Mouse (Mus musculus): Measurements from ENCODE around the gene Pum2. TPM values are rescaled to one million over a fixed set of nuclear protein-coding genes. Genes with fewer than 3 reads are reported as not detected.
"Not testable (repeated sequence)": the region's sequence is repeated elsewhere in the genome, so short reads cannot be mapped to it uniquely, and the experiment has no call there.

Pum2 gene
- 100 to 1,000 TPM; 122 to 133 TPM for total RNA-seq (2021)
- long read RNA-seq, experiment 1, full-length matches to known transcripts, result 7 of 18 reads
- long read RNA-seq, experiment 1, partial matches to known transcripts, result 8 of 18 reads
- long read RNA-seq, experiment 1, other reads (novel, unspliced or antisense), result 3 of 18 reads
- long read RNA-seq, experiment 2, full-length matches to known transcripts, result 2 of 15 reads
- long read RNA-seq, experiment 2, partial matches to known transcripts, result 12 of 15 reads
- long read RNA-seq, experiment 2, other reads (novel, unspliced or antisense), result 1 of 15 reads

DNA sequence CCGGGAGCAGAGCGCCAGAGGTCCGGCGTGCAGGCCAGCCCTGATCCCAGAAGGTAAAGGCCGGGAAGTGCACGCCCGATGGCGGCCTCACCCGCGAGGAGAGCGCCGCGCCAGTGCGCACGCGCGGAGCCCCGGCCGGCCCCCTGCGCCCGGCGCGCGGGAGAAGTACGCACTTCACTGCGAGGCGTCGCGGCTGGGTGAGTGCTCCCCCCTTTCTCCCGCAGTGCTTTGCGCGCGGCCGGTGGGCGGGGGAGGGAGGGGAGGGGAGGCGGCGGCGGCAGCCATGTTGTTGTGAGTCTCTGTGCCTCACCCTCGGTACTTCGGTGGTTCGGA is at the start of gene Pum2:
Gene Pum2, plus strand, starts transcription at position 161 of the 333 bp plus-strand sequence.
- intact Hi-C loops (cut with DNase I), result loop anchor here (5.0 kb wide), 1 partner anchor 37 kb away; no protein-coding TSS in a partner anchor
- peak; percentile 95 to 98 for DNase-seq

DNA sequence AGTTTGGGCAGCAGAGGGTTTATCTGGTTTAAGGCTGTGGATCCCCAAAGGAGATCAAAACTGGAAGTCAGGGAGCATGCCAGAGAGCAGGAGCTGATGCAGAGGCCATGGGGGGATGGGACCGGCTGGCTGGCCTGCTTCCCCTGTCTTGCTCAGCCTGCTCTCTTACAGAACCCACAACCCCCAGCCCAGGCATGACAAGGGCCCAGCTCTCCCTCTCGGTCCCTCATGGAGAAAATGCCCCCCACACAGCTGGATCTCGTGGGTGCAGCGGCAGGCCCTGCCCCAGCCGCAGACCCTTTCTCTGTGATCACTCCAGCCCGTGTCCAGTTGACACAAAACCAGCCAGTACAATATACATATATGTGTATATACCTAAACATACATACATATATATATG is 44.4 kb upstream of the Pum2 start:
- intact Hi-C loops (cut with DNase I), result no loop called here
- no peak for DNase-seq

DNA sequence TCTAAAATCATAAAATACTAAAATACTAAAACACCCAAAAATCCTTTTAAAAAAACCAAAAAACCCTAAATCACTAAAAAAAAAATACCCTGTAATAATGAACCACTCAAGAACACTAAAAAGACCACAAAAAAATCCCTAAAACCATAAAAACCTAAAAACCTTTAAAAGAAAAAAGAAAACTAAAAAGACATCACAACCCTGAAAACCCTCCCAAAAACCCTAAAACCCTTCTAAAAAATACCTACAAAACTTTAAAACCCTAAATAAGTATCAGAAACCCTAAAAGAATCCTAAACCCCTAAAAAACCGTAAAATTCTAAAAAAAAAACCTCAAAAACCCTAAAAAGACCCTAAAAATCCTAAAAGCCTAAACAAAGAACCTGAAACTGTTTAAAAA is 42.2 kb upstream of the Pum2 start:
- intact Hi-C loops (cut with DNase I), result no loop called here
- DNase-seq, result no peak

DNA sequence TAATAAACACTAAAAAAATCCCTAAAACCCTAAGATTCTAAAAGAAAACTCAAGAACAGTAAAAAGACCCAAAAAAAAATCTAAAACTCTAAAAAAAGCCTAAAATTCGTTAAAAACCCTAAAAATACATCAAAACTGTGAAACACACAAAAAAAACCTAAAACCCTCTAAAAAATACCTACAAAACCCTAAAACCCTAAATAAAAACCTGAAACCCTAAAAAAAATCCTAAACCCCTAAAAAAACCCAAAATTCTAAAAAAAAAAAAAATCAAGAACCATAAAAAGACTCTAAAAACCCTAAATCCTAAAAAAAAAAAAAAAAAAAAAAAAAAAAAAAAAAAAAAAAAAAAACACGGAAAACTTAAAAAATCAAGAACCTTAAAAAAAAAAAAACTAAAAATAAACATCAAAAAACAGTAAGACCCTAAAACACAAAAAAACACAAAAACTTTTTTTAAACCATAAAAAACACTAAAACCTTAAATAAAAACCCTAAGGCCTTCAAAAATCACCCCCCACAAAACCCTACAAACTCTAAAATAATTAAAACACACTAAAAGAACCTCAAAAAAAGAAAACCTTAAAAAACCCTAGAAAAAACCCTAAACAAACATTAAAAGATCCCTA is 41.1 kb upstream of the Pum2 start:
- no peak for DNase-seq
- intact Hi-C loops (cut with DNase I), result no loop called here

DNA sequence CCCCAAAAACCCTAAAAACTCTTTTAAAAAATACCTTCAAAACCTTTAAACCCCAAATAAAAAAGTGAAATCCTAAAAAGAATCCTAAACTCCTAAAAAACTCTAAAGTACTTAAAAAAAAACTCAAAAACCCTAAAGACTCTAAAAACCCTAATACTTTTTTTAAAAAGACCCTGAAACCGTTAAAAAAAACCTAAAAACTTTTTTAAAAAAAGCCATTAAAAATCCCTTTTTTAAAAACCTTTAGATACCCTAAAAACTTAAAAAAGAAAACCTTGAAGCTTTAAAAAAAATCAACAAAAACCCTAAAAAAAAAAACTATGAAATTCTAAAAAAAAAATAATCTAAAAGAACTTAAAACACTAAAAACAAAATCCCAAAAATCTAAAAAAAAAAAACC is 39.6 kb upstream of the Pum2 start:
- intact Hi-C loops (cut with DNase I), result no loop called here
- no peak for DNase-seq

DNA sequence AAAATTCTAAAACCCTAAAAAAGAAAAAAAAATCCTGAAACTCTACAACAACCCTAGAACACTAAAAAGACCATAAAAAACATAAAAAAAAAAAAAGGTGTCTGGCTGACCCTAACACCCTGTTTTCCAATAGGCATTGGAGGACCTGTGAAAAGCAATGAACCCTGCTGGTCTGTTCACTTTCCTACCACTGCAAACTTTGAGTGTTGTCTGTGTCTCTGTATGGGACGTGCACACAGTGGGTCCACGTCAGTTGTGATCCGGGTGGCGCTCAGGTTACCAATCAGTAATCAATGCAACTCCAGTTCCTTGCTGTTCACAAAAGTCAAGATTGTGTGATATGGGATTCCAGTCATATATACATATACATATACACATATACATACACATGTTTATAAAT is 38.4 kb upstream of the Pum2 start:
- intact Hi-C loops (cut with DNase I), result loop anchor here (5.0 kb wide), 2 partner anchors 37 to 62 kb away; partner anchors contain the start of gene Pum2
- DNase-seq, result no peak

DNA sequence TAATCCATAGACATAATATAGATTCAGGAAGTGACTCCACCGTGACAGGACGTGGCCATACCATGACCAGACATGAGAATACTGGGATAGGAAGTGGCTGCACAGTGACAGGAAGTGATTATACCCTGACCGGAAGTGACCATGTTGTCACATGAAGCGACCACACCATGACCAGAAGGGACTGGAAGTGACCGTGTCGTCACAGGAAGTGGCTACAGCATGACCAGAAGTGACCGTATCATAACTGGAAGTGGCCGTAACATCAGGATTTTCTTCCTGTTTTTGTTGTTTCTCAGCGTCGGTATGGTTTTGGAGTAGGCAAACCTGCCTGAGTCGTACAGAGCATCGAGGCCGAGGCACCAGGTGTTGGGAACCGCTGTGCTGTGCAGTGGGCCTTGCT is 37.0 kb upstream of the Pum2 start:
- intact Hi-C loops (cut with DNase I), result loop anchor here (5.0 kb wide), 2 partner anchors 35 to 60 kb away; partner anchors contain the start of gene Pum2

DNA sequence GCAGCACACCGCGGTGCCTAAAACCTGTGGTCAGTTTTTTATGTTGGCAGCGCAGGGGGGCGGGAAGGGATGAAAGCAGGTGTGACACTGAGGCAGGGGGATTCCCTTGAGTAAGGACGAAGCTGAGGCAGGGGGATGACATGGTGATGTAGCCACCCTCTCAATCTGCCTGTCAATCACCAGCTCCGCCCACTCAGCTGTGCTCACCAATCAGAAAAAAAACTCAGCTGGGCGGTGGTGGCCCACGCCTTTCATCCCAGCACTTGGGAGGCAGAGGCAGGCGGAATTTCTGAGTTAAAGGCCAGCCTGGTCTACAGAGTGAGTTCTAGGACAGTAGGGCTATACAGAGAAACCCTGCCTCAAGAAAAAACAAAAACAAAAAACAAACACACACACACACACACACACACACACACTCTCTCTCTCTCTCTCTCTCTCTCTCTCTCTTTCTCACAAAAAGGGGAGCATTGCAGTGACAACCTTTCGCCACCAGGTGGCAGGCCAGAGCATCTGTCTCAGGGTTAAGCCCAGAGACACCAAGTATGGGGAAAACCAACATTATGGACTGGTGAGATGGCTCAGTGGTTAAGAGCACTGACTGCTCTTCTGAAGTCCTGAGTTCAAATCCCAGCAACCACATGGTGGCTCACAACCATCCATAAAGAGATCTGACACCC is 35.4 kb upstream of the Pum2 start:
- peak; percentile 81 to 89 for DNase-seq
- intact Hi-C loops (cut with DNase I), result loop anchor here (5.0 kb wide), 2 partner anchors 34 to 59 kb away; partner anchors contain the start of gene Pum2

More for the DNA sequence above, 37.0 kb upstream of the Pum2 start:
- DNase-seq, result no peak

DNA sequence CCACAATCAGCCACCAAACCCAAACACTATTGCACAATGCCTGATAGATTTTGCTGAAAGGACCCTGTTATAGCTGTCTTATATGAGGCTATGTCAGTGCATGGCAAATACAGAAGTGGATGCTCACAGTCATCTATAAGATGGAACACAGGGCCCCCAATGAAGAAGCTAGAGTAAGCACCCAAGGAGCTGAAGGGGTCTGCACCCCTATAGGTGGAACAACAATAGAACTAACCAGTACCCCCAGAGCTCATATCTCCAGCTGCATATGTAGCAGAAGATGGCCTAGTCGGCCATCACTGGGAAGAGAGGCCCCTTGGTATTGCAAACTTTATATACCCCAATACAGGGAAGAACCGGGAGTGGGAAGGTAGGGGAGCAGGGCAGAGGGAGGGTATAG is 33.7 kb upstream of the Pum2 start:
- DNase-seq, result not testable (repeated sequence)
- intact Hi-C loops (cut with DNase I), result loop anchor here (5.0 to 10.0 kb wide), 4 partner anchors 245 to 387 kb away; partner anchors contain the start of gene Ttc32

DNA sequence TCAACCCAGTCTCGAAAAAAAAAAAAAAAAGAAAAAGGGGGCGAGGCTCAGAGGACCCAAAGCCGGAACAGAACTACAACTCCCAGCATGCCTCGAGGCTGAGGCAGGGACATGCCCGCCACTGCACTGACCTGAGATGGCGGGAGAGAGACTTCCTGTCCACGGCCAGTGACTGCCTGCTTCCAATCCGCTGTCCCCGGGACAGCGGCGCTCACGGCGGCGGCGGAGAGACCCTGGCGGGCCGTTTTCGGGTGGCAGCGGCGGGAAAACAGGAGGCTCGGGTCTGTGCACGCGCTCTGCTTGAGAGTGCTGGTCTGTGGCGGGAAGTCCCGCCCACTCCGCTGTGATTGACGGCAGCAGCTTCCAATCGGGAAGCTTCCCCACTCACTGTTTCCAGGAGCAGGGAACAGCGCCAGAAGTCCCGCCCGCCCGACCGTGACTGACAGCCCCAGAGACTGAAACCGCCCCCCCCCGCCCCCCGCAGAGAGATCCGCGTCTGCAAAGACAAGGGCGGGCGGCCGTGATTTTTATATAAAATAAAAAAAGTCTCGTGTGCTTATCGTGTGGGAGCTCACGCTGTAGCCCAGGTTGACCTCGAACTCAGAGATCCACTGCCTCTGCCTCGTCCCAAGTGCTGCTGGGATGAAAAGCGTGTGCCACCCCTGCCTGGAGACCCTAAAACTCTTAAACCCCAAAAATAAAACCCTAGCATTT is 33.1 kb upstream of the Pum2 start:
- DNase-seq, result peak; percentile 99
- intact Hi-C loops (cut with DNase I), result loop anchor here (5.0 to 10.0 kb wide), 4 partner anchors 244 to 386 kb away; partner anchors contain the start of gene Ttc32

DNA sequence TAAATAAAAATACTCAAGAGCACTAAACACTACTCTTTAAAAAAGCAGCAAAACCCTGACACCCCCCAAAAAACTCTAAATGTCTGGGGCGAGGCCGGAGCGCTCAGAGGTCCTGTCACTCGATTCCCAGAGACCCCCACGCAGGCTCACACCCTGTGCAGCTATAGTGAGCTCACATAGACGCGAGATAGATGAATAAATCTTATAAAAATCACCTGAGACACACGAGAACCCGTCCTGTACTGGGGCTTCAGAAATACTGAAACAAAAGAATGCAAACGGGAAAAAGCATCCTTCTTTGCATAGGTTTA is 32.6 kb upstream of the Pum2 start:
- intact Hi-C loops (cut with DNase I), result loop anchor here (5.0 to 10.0 kb wide), 4 partner anchors 243 to 386 kb away; partner anchors contain the start of gene Ttc32
- DNase-seq, result peak in 1 of 2 experiments; percentile 16

DNA sequence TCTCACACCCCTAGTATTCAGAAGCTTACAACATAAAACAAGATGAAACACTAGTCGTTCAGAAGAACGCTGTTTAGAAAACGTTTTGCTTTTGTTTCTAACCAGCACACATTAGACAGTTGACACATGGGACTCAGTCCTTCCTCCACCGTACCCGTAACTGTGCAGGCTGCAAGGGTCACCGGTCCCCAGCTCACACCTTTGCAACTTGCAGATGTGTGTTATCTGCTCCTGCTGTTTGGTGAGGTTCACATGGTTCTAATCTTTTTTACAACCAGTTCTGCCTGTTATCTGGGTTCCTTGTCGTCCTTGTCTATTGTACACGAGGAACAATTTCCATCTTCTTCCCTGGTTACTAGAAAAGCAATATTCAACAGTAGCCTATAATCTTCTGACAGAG is 25.7 kb upstream of the Pum2 start:
- not testable (repeated sequence) for DNase-seq
- intact Hi-C loops (cut with DNase I), result loop anchor here (10.0 kb wide), 2 partner anchors 237 to 323 kb away; no protein-coding TSS in a partner anchor

DNA sequence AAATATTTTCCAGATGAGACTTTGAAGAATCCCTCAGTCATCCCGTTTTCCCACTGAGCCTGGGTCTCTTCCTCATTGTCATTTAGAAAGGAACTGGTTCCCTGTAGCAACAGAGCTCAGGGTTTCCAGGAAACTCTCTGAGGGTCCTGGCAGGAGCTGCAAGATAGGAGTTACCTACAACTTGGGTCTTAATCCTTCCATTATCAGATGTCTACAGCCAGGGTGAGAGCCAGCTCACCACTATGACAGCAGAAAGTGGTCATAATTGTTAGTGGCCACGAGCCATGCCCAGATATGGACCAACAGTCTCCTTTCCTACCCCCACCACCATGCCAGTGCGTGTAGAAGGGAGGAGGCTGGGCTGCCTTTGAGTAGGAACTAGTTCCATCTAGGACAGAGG is 23.9 kb upstream of the Pum2 start:
- DNase-seq; intact Hi-C loops (cut with DNase I): not testable (repeated sequence)

DNA sequence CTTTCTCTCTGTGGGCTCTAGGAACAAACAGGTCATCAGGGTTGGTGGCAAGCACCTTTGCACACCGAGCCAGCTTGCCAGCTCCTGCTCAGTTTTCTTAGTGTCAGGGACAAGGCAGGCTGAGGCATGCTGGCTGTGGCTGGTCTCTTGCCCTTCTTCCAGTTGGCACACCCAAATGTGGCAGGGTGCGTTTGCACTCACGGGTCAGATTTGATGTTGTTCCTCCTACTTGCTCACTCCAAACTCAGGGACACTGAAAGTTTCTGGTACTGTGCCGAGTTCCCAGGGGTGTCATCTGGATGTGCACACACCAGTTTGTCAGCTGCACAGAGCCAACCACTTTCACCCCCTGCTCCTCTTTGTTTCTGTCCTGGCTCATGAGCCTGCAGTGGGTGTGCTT is 17.3 kb upstream of the Pum2 start:
- intact Hi-C loops (cut with DNase I), result no loop called here
- no peak for DNase-seq

DNA sequence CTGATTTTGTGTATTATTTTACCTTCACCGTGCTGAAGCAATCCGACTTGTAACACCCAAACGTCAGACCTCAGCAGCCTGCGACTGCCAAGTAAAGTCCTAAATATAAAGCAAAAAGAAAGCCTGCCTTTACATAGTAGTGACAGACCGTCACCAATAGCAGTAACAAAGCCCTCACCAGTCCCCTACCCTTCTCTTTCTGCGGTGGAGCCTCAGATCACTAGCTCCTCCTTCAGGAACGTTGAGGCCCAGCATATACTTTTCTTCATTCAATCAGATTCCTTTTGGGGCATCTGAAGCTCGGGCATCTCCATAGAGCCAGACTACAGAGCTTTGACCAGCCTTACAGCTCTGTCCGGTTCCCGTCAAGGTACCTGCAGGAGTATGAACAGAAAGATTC is 16.8 kb upstream of the Pum2 start:
- DNase-seq, result no peak
- intact Hi-C loops (cut with DNase I), result no loop called here

DNA sequence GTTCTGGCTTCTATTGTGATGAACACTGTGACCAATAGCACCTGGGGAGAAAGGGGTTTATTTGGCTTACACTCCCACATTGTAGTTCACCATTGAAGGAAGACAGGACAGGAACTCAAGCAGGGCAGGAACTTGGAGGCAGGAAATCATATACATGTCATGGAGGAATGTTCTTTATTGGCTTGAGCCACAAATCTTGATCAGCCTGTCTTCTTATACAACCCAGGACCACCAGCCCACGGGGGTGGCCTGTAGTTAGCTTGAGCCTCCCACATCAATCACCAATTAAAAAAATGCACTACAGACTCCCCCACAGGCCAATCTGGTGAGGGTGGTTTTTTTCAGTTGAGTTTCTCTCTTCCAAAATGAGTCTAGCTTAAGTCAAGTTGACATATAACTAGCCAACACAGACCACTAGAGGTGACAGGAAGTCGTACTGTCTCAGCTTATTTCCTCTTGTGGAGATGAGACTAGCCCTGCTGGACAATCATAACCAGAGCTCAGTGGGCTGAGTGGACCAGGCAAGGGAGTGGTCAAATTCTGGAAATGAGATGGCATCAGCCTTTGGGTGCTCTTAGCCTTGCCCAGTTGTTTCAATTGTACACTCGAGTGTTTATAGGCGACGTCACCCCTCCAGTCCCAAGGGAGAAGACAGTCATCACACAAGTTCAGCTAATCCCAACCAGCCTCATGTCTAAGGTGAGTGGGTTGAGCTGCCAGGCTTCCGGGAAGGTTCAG is 16.1 kb upstream of the Pum2 start:
- no peak for DNase-seq
- intact Hi-C loops (cut with DNase I), result no loop called here

DNA sequence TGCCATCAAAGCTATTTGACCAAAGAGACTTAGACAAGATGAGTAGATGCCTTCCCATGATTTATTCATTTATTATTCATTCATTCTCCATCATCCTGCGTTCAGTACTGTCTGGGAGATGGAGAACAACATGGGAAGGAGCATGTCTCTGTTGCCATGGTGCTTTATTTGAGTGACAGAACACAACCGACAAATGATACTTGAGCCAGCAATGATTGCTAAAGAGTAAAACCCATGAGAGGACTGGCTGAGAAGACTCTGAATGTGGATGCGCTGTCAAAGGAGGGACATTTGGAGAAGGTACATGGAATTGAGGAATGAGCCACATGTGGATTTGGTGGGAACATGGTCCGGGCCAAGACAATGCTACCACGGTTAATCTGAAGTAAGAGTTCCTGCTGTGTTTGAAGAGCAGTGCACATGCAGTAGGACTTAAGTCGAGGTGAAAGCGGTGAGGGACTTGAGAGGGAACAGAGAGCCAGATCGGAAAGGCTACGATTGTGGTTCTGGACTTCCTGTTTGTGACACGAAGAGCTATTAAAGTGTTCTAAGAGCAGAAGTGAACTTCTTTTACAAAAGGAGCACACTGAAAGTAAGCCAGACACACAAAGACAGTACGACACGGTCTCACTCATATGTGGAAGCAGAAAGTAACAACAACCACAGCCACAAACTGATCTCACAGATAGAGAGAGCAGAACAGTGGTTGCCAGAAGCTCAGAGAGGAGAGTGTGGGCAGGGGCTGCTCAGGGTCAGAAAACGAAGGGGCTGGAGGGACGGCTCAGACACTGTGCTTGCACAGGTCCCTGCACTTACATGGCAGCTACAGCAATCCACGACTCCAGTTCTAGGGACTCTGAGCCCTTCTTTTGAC is 14.3 kb upstream of the Pum2 start:
- intact Hi-C loops (cut with DNase I), result no loop called here
- no peak for DNase-seq

DNA sequence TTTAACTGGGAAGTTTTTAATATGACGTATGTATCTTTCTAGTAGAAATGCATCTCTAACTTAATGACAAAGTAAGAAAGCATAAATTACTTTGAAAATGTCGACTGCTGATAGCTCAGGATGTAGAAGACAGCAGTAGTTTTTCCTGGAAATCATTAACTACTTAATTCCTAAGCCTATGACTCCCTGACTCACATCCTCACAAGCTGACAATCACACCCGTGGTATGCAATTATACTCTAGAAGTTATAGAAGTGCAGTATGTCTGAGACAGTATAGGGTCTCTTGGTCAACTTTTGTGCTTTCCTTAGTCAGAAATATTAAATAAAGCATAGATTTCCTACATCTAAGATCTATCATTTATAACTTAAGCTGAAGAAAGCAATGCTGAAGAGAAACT is 12.2 kb upstream of the Pum2 start:
- intact Hi-C loops (cut with DNase I), result no loop called here
- no peak for DNase-seq

DNA sequence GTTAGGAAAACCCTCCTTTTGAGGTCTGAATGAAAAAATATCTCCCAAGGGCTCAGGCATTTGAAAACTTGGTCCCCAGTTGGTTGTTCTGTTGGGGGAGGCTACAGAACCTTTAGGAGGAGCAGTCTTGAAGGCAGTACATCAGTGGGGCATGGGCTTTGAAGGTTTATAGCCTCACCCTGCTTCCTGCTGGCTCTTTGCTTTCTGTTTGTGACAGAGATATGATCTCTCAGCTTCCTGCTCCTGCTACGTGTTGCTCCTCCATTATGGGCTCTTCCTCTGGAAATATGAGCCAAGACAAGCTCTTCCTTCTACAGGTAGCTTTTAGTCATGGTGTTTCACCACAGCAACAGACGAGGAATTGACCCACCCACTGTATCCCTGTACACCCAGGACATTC is 11.8 kb upstream of the Pum2 start:
- DNase-seq, result no peak
- intact Hi-C loops (cut with DNase I), result no loop called here

All from heart, postnatal 14 days (tissue).